Mouse (Mus musculus) forebrain, embryonic 14.5 days (tissue): Measurements from ENCODE around the gene Grid2. TPM values are rescaled to one million over a fixed set of nuclear protein-coding genes. Genes with fewer than 3 reads are reported as not detected.
A peak's percentile ranks its signal among the peaks of the same experiment; 100 is the strongest.

Experiments used
- ATAC-seq: fragments of 200-750 bp; cut with Nextera tagmentation; 2 replicates; pipeline ENCODE4 v1.8.0; 2017; ENCODE audit warnings: mild to moderate bottlenecking, moderate library complexity
- DNase-seq: peaks from one replicate; pipeline ENCODE4 v3.0.0-alpha.2; 2015; ENCODE audit warnings: low spot score
- H3K27ac ChIP-seq: fragments of 300-500 bp; sonication (generic); 2 replicates; pipeline ENCODE4 v1.5.1; 2014; ENCODE audit warnings: low read depth, mild to moderate bottlenecking, control low read depth, low read length, moderate library complexity
- H3K27me3 ChIP-seq: fragments of 300-500 bp; sonication (generic); replicated peaks from 2 replicates; pipeline ENCODE4 v1.6.1; 2014; ENCODE audit warnings: low read length, control low read depth, mixed read lengths; ENCODE audit not compliant: control insufficient read depth, insufficient read depth
- H3K36me3 ChIP-seq: fragments of 300-500 bp; sonication (generic); 2 replicates; pipeline ENCODE4 v1.6.1; 2014; ENCODE audit warnings: low read length, control low read depth; ENCODE audit not compliant: control insufficient read depth, insufficient read depth
- H3K4me1 ChIP-seq: fragments of 300-500 bp; sonication (generic); 2 replicates; pipeline ENCODE4 v1.6.1; 2014; ENCODE audit warnings: antibody characterized with exemption, low read length, control low read depth; ENCODE audit not compliant: control insufficient read depth, insufficient read depth
- H3K4me2 ChIP-seq: fragments of 300-500 bp; sonication (generic); 2 replicates; pipeline ENCODE4 v1.6.1; 2014; ENCODE audit warnings: mild to moderate bottlenecking, control low read depth, low read length
- H3K4me3 ChIP-seq: fragments of 300-500 bp; sonication (generic); 2 replicates; pipeline ENCODE4 v1.5.1; 2014; ENCODE audit warnings: low read depth, low read length, control low read depth
- H3K9ac ChIP-seq: fragments of 300-500 bp; sonication (generic); 2 replicates; pipeline ENCODE4 v1.6.1; 2014; ENCODE audit warnings: mild to moderate bottlenecking, low read length, control low read depth, moderate library complexity
- H3K9me3 ChIP-seq: fragments of 300-500 bp; sonication (generic); replicated peaks from 2 replicates; pipeline ENCODE4 v1.6.1; 2016; ENCODE audit warnings: low read length, control low read depth, mixed read lengths; ENCODE audit not compliant: control insufficient read depth
- WGBS: fragments of 180-500 bp; shearing (Covaris S2); extraction: QIAGEN DNeasy Blood & Tissue Kit; methylation state at CpG from one replicate; pipeline ENCODE4 v1.1.7; 2014; 5-methylcytosine and 5-hydroxymethylcytosine counted together
- polyA plus RNA-seq: library from polyadenylated mRNA; unstranded; fragments of >200 nt; fragmentation: Nextera tagmentation; extraction: Ambion mirVana; gene quantifications from 2 replicates; pipeline ENCODE4 v1.2.1, GENCODE M21; 2014

The Grid2 gene
- polyA plus RNA-seq, 1 experiment from 2014 or later, result 1.7 TPM

DNA sequence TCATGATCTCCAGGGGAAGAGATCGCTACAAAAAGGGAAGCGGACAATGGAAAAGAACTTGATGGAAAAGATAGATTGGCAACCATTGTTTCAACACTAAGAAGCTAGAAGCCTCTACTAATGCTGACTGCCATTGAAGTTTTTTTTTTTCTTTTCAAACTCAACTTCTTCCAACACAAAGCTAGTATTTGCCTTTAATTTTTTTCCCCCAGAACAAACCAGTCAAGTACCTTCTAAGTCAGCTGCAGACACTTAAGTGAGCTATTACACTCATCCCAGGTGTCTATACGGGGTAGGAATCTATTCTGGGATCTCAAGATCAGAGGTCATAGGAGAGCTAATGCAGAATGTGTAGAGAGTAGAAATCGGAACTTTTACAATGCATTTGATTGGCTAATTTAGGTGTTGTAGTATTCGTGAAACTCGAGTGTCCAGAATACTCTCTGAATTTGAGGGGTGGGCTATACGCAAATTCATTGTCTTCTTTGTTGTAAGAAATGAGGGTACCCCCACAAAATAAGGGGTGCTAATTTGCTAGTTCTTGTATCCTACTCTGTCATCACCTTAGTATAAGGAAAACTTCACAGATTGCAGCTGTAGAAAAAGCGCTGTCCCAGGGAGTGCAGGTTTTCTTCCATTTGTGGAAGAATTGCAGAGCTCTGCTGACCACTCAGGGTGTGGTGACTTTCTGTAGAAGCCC is 1476.1 kb downstream of the Grid2 start:
- Histone ChIP-seq H3K4me2 (no peak overlapping the region), H3K36me3 (no peaks in the 10 kb centered on the region), H3K27ac (no peak overlapping the region), H3K4me3 (no peak overlapping the region), H3K4me1 (peaks cover 15% of the 10 kb centered on the region), H3K9me3 (no peaks in the 10 kb centered on the region), H3K27me3 (peaks cover 73% of the 10 kb centered on the region), H3K9ac (no peak overlapping the region)
- no peak for ATAC-seq
- DNase-seq, result no peak
- WGBS, result 3% methylated on average over 8 of the region's 8 CpGs

- H3K4me2 ChIP-seq, result no peak overlapping the region
- H3K9me3 ChIP-seq, result no peaks in the 10 kb centered on the region
- H3K36me3 ChIP-seq, result no peaks in the 10 kb centered on the region
- 3% methylated on average over 4 of the region's 4 CpGs for WGBS
- ATAC-seq (no peak), DNase-seq (peak; percentile 23)
- H3K27ac ChIP-seq, result no peak overlapping the region
- peaks cover 12% of the 10 kb centered on the region for H3K4me1 ChIP-seq
- no peak overlapping the region for H3K9ac ChIP-seq
- peaks cover 64% of the 10 kb centered on the region for H3K27me3 ChIP-seq
- H3K4me3 ChIP-seq, result no peak overlapping the region
Measured at GRCm38 (mm10) chr6:64733311-64733710, 1477.6 kb downstream of the Grid2 start.

DNA sequence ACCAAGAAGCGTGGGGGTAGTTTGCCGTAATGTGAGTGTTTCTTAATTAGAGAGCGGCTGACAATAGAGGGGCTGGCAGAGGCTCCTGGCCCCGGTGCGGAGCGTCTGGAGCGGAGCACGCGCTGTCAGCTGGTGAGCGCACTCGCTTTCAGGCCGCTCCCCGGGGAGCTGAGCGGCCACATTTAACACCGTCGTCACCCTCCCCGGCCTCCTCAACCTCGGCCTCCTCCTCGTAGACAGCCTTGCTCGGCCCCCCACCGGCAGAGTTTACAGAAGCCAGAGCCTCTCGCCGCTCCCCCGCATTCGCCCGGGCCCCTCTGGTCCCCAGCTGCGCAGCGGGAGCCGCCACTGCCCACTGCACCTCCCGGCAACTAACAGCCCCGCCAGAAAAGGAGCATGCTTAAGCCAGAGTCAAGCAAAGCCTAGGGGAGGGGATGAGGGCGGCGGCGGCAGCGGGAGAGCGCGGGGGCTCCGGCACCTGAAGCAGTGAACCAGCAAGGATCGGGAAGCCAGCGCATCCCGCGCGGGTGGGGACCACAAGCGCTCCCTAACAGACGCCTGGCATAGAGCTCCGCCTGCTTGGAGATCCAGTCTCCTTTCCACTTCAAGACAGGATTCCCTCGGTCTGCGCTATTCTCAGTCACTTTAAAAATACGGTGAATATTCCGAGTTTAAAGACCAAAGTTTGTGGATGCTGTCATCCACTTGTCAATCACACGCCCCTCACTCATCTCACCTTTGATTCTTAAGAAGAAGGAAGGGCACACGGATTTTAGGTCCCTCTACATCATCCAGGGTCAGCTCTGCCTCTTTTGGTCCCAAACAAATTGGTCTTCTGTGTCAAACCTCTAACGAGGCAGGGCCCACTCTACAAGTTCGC is 1479.0 kb downstream of the Grid2 start:
- Histone ChIP-seq H3K36me3 (no peaks in the 10 kb centered on the region), H3K27ac (no peak overlapping the region), H3K9me3 (no peaks in the 10 kb centered on the region), H3K4me2 (peak overlapping the region; percentile 98), H3K4me3 (peak overlapping the region; percentile 47), H3K9ac (peak overlapping the region; percentile 56), H3K27me3 (peaks cover 55% of the 10 kb centered on the region), H3K4me1 (peaks cover 3% of the 10 kb centered on the region; the same call in 1 of the 2 replicates)
- peak; percentile 70 for DNase-seq
- peak; percentile 79 for ATAC-seq
- WGBS, result 1% methylated on average over 51 of the region's 54 CpGs

DNA sequence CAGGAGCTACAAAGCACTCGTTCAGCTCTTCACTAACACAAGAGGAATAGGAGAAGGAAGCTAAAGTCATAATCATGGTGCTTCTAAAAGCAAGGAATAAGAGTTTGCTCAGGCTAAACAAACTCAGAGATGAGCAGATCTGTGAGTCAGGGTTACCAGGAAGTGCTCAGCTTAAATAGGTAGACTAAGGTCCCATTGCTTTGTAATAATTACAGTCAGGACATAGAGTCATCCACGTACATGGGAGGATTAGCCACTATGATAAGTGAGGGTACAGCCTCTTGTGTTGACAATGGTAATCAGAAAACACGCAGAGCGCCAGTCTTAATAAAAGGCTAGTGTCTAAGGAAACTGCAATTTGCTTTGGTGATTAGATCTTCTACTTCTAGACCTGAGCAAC is 1480.6 kb downstream of the Grid2 start:
- Histone ChIP-seq H3K27me3 (peaks cover 48% of the 10 kb centered on the region), H3K9ac (no peak overlapping the region), H3K4me1 (no peaks in the 10 kb centered on the region), H3K9me3 (no peaks in the 10 kb centered on the region), H3K36me3 (no peaks in the 10 kb centered on the region), H3K27ac (no peak overlapping the region), H3K4me2 (no peak overlapping the region), H3K4me3 (no peak overlapping the region)
- ATAC-seq, result no peak
- WGBS, result 69% methylated on average over 4 of the region's 4 CpGs
- no peak for DNase-seq

- ATAC-seq, result no peak
- DNase-seq, result no peak
- Histone ChIP-seq H3K36me3 (no peaks in the 10 kb centered on the region), H3K9me3 (no peaks in the 10 kb centered on the region), H3K9ac (no peak overlapping the region), H3K4me2 (no peak overlapping the region), H3K4me3 (no peak overlapping the region), H3K4me1 (no peaks in the 10 kb centered on the region), H3K27ac (no peak overlapping the region), H3K27me3 (no peaks in the 10 kb centered on the region)
- 89% methylated on average over 2 of the region's 2 CpGs for WGBS
Measured at GRCm38 (mm10) chr6:64742915-64743489, 1487.3 kb downstream of the Grid2 start.
